Mouse (Mus musculus): Measurements from ENCODE around the gene Slc6a5.

The Slc6a5 gene

DNA sequence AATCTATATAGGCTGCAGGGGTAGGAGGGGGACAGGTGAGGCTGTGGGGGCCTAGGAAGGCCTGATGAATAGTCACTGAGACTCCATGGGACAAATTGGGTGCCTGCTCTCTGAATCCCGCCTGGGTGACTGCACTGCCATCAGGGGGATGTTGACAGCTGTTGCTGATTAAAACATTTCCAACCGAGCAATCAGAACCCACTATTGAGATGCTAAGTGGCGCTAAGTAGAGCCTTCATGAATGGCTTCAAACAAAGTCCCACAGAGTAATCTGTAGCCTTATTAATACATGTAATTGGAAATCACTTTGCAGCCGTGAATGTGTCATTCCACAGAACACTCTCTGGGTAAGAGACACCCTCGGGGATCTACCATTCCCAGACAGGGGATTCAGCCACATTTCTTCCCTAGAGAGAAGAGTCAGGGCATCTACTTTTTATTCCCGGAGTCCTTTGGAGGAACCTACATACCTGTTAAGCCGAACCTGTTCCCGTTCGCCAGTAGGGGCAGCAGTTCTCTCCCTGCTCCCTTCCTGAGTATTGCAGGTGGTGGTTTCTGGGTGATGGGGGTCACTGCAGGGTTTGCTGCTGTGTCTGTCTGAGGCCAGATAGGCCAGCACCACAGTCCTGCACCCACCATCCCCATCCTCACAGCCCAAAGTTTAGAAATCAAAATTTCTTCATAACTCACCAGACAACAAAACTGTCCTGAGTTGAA lies 71.7 kb downstream of the Slc6a5 start:
- DNase-seq (ENCODE audit: low spot score in 2 of 2): peak in 1 of 2 experiments; percentile 33

- DNase-seq (ENCODE audit: low spot score in 2 of 2): no peak
Measured at GRCm38 (mm10) chr7:49984698-49985097, 74.8 kb downstream of the Slc6a5 start.

GRCm38 (mm10) chr7:49985947-49986346 lies 76.0 kb downstream of the Slc6a5 start:
- DNase-seq (ENCODE audit: low spot score in 2 of 2): no peak

GRCm38 (mm10) chr7:49999321-49999720 lies 89.4 kb downstream of the Slc6a5 start:
- no peak for DNase-seq (ENCODE audit: low spot score in 2 of 2)

DNA sequence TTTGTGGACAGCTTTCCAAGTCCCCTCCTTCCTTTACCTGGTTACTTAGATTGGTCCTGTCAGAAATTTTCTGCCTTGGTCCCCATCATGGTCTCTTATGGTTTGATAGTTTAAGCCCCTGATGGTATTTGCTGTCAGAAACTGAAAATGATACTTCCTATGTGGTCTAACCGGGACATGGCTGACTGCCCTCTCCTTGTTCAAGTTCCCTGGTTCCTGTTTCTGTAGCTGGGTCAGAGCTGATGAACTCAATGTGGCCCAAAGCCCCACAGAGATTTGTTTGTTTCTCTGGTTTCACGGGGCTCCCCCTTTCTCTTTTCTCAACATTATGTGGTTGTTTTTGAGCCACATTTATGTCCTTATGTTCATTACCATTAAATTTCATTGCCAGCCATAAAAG lies 95.3 kb downstream of the Slc6a5 start:
- DNase-seq (ENCODE audit: low spot score in 2 of 2): no peak
